Mouse (Mus musculus): Measurements from ENCODE around the gene Fis1.
A peak's percentile ranks its signal among the peaks of the same experiment; 100 is the strongest.
"Not testable (repeated sequence)": the region's sequence is repeated elsewhere in the genome, so short reads cannot be mapped to it uniquely, and the experiment has no call there.

Fis1 gene

DNA sequence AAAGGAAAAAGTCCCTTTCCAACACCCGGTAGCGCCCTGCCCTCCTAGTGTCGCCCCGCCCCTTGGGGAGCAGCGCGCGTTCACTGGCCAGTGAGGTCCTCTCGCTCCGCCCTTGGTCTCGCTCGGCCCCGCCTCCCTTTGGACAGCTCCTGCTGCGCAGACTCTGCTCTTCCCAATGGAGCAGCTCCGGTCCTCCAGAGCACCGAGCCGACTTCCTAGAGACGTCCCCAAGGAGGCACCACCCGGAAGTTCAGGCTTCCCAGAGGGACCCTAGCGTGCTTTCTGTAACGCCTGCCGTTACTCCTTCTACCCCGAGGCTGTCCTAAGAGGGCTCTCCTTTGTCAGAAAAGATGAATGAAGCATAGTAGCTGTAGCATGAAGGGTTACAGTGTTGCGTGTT lies at the start of gene Fis1:
Fis1 (plus strand) TSS at position 261 of the 400 bp plus-strand sequence.
- peak; percentile 93 for DNase-seq

DNA sequence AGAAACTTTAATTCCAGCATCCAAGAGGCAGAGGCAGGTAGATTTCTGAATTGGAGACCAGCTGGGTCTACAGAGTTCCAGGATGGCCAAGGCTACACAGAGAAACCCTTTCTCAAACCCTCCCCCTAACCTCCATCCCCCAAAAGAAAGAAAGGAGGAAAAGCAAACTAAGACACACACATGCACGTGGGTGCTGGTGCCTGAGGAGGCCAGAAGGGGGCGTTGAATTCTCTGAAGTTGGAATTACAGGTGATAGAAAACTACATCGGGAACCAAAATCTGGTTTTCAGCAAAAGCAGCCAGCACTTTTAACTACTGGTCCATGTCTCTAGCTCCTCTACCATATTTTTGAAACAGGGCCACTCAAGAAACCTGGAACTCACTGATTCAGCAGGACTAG lies 48.5 kb upstream of the Fis1 start:
- DNase-seq = no peak

DNA sequence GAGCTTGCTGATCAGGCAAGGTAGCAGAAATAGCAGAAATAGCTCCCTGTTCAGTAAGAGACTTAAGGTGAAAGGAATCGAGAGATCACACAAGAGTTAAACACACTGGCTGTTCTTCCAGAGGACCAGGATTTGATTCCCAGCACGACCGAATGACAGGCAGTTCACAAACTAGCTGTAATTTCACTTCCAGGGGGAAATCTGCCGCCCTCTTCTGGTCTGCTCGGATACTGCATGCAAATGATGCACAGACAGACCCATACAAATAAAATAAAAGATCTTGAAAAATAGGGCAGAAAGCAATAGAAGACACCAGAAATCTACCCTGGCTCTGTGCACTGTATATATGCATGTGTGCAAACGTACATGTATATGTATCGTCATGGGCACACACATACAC lies 47.4 kb upstream of the Fis1 start:
- DNase-seq = peak; percentile 32

DNA sequence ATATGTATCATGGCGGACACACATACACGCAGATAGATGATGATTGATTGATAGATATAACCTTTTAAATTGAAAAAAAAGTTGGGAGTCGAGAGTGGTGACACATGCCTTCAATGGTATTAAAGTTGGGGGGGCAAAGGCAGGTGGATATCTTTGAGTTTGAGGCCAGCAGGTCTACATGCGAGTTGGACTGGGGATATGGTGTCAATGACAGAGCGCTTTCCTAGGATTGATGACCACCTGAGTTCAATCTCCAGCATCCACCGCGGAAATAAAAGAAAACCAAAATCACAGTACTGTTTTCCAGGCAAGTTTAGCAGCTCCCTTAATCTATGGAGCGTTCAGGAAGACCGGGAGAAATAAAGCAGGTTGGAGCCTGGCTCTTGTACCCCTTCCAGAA lies 45.5 kb upstream of the Fis1 start:
- DNase-seq = no peak

DNA sequence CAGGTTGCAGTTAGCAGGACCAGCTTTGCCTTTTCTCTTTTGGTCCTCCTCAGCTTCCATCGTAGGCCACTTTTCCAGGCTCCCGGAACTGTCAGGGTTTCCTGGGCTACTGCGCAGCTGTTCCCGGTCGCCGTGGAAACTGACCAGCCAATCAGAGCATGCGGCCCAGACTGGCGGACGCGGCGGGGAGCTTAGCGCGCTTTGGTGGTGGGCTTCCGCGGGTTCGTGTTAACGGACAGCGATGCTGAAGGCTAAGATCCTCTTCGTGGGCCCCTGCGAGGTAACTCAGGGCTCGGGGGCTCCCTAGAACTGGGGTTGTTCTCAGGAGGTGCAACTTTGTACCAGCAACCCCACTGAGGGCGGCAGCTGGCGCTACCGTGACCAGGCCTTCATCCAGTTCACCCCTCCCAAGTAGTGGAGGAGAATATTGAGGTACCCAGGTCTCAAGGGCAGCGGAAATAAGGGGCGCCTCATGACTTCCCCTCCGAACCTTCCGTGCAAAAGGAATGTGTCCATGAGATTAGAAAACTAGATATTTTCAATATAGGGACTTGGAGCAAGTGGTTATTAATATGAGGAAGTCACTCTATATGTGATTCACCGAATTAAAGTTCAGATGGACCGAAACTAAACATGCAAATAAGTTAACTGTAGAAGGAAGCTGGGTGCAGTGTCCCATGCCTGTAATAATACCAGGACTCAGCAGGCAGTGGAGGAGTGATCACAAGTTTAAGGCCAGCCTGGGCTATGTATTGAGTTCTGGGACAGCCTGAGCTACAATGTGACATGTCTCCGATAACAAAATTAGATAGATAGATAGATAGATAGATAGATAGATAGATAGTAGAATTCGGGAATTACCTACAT lies 44.9 kb upstream of the Fis1 start, which contains the start of gene Ift22:
Ift22 (plus strand) TSS at position 160 of the 867 bp plus-strand sequence.
- peak; percentile 90 for DNase-seq

DNA sequence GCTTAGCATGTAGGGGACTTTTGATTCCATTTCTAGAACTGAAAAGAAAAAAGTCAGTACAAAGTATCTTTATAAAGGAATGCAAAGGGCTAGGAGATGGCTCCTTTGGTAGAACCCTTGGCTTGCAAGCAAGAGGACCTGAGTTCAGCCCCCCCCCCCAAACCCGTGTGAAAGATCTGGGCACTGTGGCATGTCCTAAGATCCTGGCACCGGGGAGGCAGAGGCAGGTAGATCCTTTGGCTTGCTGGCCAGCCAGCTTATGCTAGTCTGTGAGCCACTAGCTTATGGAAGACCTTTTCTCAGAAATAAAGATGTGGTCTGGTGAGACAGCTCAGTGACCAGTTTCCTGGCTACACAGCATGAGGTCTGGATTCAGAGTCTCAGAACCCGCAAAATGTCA lies 38.9 kb upstream of the Fis1 start:
- DNase-seq = no peak

DNA sequence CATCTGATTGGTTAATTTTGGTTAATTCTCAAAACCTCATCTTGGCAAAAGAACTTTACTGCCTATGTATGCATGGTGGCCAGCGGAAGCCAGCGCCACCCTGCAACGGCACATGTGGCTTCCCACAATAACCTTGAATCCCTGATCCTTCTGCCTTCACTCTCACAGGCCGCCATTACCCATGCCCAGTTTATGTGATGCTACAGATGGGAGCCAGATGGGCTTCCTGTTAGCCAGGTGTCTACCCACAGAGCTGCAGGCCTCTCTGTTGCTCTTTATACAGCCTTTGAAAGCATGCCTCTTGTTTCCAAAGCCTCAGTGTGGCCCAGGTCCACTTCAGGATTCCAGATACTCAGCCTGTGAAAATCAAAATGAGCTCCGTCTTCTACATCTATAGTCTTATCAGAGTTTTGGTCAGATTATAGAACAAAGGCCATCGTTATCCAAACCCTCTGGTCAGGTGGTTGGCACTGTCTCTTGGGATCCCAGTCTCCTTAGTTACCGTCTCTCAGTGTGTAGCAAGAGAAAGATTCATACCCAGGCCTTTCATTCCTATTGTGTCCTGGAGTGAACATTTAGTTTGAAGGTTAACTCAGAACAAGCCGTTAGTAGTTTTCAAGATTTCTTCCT lies 35.3 kb upstream of the Fis1 start:
- no peak for DNase-seq

DNA sequence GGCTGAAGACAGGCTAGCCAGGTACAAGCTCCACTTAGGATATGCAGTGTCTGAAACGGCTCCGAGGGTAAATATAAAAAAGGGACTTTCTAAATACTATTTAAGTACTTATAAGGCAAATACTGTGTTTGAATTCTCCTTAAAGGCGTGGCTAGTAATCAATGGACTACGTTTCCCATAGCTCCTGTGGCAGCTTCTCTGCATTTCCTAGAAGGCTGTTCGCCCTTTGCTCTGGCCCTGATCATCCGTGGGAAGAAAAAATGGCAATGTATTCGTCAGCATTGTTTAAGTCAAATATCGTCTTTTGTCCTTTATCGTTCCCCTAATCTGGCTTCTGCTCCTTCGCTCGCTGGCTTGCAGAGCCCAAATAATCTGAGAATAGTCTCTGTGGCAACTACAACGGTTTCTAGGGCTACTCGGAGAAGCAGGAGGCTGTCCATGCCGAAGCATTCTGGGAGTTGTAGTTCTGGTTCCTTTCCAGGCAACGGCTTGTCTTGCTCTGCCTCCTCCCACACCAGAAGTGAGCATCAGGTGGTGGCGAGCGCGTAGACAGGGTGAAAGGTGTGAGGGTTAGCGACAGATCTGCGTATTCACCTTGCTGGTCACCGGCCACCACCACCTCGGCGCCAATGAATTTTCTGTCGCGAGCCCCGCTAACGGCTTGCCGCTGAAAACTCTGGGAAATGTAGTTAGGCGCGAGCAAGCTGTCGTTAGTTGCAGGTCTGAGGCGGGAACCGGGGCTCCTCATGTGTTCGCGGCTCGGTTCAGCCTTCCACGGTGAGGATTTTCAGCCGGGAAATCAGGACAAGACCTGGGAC lies 34.2 kb upstream of the Fis1 start:
- DNase-seq = peak; percentile 71

DNA sequence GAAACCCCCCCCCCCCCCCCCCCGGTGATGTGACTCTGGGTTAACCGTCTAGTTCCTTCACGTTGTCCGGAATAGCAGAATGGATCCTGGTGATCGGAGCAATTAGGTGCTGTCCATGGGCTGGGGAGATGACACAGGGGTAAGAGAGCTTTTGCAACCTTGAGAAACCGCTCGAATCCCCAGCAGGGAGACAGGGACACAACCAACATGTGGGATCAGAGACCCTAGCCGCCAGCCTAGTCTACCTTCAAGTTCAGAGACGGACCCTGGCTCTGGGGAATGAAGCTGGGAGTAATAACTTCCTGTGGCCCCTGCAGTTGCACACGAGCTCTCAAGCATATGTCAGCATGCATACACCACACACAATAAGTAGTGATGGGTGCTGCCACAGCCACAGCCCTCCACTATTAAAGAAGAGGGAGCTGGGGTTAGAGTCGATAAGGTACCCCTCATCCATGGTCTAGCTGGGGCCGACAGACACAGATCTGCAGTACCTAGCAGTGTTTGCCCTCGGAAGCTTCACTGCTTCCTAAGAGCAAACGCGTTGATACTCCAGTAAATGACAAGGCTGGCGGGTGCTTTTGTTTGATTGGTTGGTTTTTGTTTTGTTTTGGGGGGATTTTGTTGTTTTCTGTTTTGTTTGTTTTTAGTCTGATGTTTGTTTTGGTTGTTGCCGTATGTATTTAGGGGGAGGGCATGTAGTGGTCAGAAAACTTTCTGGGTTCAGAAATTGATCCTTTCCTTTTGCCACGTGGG lies 33.4 kb upstream of the Fis1 start:
- DNase-seq = peak; percentile 29

DNA sequence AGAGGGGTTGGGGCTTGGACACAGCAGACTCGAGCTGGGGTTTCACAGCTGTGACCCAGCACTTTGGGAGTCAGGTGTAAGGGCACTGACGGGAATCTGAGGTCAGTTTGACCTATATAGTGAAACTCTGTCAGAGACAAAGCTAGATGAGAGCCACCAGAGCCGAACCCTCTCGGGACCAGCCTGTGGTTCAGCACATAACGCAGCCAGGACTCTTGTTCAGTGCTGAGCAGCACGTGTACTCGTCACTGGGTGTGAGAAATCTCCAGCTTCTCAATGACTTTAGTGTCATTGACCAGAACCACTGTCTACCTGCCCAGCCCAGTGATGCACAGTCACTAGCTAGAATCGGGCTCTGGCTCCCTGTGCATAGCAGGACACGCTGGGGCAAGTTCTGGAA lies 30.2 kb upstream of the Fis1 start:
- DNase-seq = no peak

DNA sequence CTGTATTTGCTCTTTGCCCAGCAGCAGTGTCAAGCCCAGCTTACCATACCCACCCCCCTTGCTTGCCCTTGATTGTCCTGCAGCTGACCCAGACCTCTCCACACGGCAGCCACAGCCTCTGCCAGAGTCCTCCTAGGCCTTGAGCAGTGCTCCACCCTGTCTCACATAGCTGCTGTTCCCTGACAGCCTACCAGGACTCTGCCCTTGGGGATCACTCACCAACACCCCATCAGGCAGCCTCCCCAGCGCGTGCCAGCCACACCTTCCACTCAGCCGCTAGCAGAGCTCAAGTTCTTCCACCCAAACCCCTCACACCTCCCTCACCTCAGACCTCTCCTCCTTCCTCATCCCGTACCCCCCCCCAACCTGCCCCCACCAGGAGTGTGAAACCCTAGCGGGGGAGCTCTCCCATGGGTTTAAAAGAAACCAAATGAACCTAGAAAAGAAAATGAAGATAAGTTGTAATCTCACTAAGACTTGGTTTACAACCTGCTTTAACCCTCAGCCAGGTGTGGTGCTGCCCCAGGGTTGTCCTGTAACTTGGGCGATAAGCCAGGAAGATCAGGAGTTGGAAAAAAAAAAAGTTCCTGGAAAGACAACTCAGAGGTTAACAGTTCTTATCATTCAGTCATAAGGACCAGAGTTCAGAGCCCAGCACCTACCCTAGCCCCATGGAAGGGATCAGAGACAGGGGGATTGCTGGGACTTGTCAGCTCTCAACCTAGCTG lies 29.2 kb upstream of the Fis1 start:
- no peak for DNase-seq

DNA sequence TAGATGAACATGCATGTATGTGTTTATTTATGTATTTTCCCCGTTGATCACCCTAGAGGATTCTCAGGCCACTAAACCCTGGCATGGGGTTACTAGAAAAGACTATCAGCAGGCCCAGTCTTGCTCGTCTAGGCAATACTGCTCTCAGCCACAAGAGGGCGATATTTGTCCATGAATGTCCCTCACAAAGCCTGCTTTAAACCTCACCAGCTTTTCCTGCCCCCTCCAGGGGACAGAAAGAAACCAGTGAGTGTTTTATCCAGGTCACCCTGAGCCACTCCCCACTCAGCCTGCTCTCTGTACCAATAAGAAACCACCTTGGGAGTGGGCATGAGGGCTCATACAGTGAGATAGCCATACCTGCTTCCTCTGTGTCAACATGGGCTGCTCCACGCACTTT lies 24.0 kb upstream of the Fis1 start:
- DNase-seq = peak; percentile 89

DNA sequence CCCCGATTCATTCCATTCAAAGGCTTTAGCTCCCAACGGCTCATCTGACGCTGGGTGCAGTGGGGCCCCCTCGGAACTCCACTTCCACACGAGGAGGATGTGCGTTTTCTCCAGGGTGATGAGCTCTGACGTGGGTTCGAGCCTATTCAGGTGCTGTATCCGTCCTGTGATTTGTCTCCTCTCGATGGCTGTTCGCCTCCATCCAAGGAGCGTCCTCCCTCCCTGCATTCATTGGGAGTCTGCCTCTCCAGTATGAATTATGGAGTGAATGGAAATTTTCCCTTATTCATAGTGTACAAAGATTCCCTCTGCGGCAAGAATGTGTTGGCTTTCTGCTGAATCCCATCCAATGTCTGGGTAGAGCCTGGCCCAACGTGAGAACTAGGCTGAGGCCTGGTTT lies 21.2 kb upstream of the Fis1 start:
- no peak for DNase-seq

DNA sequence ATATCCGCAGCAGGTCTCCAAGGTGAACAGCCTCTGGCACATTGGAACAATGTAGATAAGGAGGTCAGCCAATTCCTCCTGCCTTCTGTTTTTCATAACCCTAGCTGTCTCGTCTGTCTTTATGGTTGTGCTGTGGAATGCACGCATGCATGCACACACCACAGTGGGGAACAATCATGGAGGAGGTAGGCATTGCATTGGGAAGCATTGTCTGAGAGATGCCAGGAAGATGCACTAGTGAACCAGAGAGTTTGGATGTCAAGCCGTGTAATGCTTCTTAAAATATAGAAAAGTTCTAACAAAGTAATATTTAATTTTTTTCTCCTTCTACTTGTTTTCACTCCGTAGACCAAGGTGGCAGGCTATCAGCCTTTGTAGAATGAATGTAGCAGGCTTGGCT lies 20.1 kb upstream of the Fis1 start:
- DNase-seq = no peak

DNA sequence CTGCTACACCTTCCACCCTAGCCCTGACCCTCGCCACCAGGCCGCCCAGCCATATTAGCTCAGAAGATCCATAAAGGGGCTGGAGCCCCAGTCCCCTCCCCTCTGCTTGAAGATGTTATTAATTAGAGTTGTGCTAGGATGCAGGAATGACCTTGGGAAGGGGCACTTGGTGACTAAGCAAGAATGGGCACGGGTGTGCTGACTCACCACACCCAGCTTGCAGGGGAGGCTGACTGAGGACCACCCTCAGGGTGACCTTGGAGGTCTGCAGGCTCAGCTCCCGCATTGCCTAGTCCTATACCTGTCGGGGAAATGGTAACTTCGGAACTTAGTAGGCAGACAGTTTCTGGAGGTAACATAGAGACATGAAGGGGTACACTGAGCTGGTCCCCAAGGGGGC lies 19.1 kb upstream of the Fis1 start:
- no peak for DNase-seq

DNA sequence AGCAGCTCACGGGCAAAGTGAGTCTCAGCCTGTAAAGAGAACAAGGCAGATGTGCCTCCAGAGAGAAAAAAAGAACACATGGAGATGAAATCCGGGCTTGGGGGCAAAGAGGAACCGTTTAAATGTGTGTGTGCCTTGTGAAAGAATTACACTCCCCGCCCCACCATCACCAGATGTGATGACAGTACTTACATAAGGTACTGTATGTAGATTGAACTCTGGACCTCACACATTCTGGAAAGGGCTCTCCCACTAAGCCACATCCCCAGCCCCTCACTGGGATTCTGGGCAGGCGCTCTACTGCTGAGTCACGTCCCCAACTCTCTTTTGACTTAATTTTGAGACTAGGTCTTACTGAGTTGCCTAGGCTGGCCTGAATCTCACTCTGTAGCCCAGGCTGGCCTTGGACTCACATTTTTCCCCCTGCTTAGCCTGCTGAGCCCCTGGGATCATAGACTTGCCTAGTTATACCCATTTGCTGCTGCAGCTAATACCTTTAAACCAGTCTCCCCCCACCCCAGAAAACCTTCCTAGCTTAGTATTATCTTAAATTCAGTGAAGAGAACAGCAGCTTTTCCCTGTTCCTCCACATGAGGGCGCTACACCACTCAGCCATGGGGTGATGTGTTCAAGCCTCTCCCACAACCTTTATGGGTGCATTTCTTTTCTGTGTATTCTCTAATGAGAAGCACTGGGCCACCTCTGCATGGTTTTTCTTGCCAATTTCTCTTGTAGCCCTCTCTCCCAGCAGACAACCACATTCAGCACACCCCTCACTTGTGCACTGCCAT lies 17.0 kb upstream of the Fis1 start:
- no peak for DNase-seq

DNA sequence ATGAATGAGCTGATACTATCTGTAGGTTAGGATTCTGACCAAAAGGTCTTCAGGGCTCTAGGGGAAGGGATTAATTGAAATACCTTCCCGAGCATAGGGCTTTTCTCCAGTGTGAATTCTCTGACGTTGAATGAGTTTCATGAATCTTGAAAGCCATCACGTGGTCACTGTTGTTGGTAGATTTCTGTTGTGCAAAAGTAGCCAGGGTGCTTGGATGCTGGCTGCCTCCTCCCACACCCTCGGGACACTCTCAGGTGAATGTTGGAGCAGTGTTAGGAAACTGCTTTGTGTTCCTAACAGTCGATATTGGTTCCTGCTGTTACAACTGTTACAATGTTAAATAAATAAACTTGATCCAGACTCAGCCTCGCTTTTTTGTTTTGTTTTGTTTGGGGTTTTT lies 16.3 kb upstream of the Fis1 start:
- no peak for DNase-seq

DNA sequence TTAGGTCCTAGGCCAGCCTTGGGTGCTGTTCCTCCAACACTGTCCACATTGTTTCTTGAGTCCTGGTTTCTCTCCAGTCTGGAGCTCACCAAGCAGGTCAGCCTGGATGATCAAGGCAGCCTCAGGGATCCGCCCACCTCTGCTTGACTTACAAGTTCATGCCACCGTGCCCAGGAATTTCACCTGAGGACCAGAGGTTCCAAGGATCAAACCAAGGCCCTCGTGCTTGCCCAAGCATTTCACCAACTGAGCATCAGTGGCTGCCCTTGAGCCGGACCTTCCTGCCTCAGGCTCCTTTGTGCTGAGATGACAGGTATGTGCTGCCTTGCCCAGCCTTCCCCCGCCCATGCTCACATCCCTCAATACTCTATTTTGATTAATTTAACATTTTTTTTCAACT lies 15.5 kb upstream of the Fis1 start:
- no peak for DNase-seq

DNA sequence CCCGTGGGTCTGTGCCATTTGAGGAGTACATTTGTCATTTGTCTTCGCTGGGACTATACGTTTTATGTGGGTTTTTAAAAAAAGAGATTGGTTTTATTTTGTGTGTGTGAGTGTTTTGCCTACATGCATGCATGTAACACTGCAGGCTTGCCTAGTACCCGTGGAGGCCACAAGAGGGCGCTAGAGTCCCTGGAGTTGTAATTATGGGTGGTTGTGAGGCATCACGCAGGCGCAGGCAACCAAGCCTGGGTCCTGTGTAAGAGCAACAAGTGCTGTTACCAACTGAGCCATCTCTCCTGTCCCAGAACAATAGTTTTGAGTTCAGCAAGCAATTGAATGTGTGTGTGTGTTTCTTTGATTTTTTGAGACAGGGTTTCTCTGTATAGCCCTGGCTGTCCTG lies 13.8 kb upstream of the Fis1 start:
- no peak for DNase-seq

DNA sequence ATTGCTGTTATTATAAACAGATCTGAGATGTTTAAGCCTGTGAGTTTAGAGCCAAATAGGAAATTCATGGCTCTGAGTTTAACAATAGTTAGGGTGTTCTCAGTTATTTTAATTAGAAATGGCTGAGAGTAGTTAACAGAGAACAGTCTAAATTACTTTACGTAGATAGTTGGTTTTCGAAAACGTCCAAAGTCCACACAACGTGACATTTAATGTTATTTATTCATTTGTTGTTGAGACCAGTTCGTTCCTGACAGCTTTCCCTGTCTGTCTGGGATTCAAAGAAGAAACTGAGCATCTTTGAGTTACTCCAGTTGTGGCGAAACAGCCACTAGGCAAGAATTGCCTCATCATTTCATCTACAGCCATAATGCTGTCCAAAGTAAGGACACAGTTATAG lies 13.0 kb upstream of the Fis1 start:
- not testable (repeated sequence) for DNase-seq

DNA sequence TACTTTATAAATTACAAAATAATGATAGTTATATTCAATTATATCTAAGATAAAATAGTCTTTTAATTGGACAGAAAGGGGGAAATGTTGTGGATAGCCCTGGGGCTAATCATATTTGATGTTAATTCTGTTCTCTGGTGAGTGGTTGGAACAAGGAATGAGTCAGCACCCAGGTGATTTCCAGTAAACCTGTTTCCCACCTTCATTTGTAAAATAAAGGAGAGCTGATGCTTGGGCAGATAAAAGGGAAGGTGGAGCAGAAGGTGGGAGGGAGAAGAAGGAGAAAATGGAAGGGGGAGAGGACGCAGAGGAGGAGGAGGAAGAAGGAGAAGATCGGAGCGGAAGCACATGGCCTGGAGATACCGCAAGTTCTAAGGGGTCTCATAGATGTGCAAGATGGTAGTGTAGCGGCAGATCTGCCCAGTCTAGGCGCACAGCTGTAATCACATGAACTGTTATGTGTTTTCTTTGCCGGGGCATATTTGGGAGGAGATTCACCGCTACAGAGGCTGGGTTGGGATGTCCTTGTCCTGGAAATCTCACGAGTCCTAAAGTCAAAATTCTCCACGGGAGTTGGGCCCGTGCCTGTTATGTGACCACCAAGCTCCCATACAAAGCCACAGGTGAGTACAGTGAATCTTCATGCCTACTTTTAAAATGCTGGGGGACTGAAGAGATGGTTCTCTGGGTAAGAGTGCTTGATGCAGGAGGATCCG lies 12.1 kb upstream of the Fis1 start:
- DNase-seq = no peak
